Mouse (Mus musculus) midbrain, embryonic 14.5 days (tissue): Measurements from ENCODE around the gene Mypop. TPM values are rescaled to one million over a fixed set of nuclear protein-coding genes. Genes with fewer than 3 reads are reported as not detected.
A peak's percentile ranks its signal among the peaks of the same experiment; 100 is the strongest.

Source experiments
- ATAC-seq: fragments of 200-750 bp; cut with Nextera tagmentation; 2 replicates; pipeline ENCODE4 v1.8.0; 2017; ENCODE audit warnings: moderate number of reproducible peaks, moderate library complexity; ENCODE audit not compliant: low FRiP score, low TSS enrichment
- DNase-seq: peaks from one replicate; pipeline ENCODE4 v3.0.0-alpha.2; 2015
- H3K27ac ChIP-seq: fragments of 300-500 bp; sonication (generic); replicated peaks from 2 replicates; pipeline ENCODE4 v1.5.1; 2014; ENCODE audit warnings: mild to moderate bottlenecking, low read depth, low read length, moderate library complexity
- H3K27me3 ChIP-seq: fragments of 300-500 bp; sonication (generic); 2 replicates; pipeline ENCODE4 v1.6.1; 2014; ENCODE audit warnings: low read length, control low read depth, mixed read lengths; ENCODE audit not compliant: control insufficient read depth, insufficient read depth
- H3K36me3 ChIP-seq: fragments of 300-500 bp; sonication (generic); 2 replicates; pipeline ENCODE4 v1.6.1; 2014; ENCODE audit warnings: low read length, control low read depth; ENCODE audit not compliant: control insufficient read depth, insufficient read depth
- H3K4me1 ChIP-seq: fragments of 300-500 bp; sonication (generic); 2 replicates; pipeline ENCODE4 v1.6.1; 2014; ENCODE audit warnings: mild to moderate bottlenecking, antibody characterized with exemption, low read length, control low read depth; ENCODE audit not compliant: control insufficient read depth, insufficient read depth
- H3K4me2 ChIP-seq: fragments of 300-500 bp; sonication (generic); 2 replicates; pipeline ENCODE4 v1.6.1; 2014; ENCODE audit warnings: mild to moderate bottlenecking, low read length, moderate library complexity
- H3K4me3 ChIP-seq: fragments of 300-500 bp; sonication (generic); replicated peaks from 2 replicates; pipeline ENCODE4 v1.5.1; 2014; ENCODE audit warnings: low read depth, low read length
- H3K9ac ChIP-seq: fragments of 300-500 bp; sonication (generic); replicated peaks from 2 replicates; pipeline ENCODE4 v1.6.1; 2014; ENCODE audit warnings: mild to moderate bottlenecking, low read length, moderate library complexity
- H3K9me3 ChIP-seq: fragments of 300-500 bp; sonication (generic); 2 replicates; pipeline ENCODE4 v1.6.1; 2016; ENCODE audit warnings: low read length, control low read depth, mixed read lengths; ENCODE audit not compliant: control insufficient read depth
- WGBS: fragments of 180-500 bp; shearing (Covaris S2); extraction: QIAGEN DNeasy Blood & Tissue Kit; methylation state at CpG from one replicate; pipeline ENCODE4 v1.1.7; 2014; 5-methylcytosine and 5-hydroxymethylcytosine counted together
- polyA plus RNA-seq: library from polyadenylated mRNA; unstranded; fragments of >200 nt; fragmentation: Nextera tagmentation; extraction: Ambion mirVana; gene quantifications from 2 replicates; pipeline ENCODE4 v1.2.1, GENCODE M21; 2014

Gene Mypop
- polyA plus RNA-seq, 1 experiment from 2014 or later = 4.2 TPM

- no peak overlapping the region for H3K27ac ChIP-seq
- H3K9ac ChIP-seq = peak overlapping the region; percentile 69; the same call in 1 of the 2 replicates
- DNase-seq = no peak
- 90% methylated on average over 5 of the region's 5 CpGs for WGBS
- no peak for ATAC-seq
- H3K36me3 ChIP-seq = no peaks in the 10 kb centered on the region
- peaks cover 32% of the 10 kb centered on the region for H3K4me1 ChIP-seq
- peaks cover 11% of the 10 kb centered on the region; the same call in 1 of the 2 replicates for H3K27me3 ChIP-seq
- H3K4me3 ChIP-seq = peak overlapping the region; percentile 59
- peak overlapping the region; percentile 83 for H3K4me2 ChIP-seq
- H3K9me3 ChIP-seq = no peaks in the 10 kb centered on the region
Observed at GRCm38 (mm10) chr7:18993036-18993435, 2.0 kb downstream of the Mypop start.

GRCm38 (mm10) chr7:18998835-18999234 is 7.8 kb downstream of the Mypop start:
- H3K9ac ChIP-seq = no peak overlapping the region
- 27% methylated on average over 9 of the region's 9 CpGs for WGBS

GRCm38 (mm10) chr7:19000421-19000820 is 9.4 kb downstream of the Mypop start:
- Histone ChIP-seq H3K4me2 (peak overlapping the region; percentile 41), H3K27ac (no peak overlapping the region), H3K36me3 (peaks cover 9% of the 10 kb centered on the region), H3K4me3 (peak overlapping the region; percentile 25), H3K9ac (peak overlapping the region; percentile 36; the same call in 1 of the 2 replicates), H3K27me3 (no peaks in the 10 kb centered on the region), H3K4me1 (peaks cover 14% of the 10 kb centered on the region), H3K9me3 (no peaks in the 10 kb centered on the region)
- ATAC-seq (no peak), DNase-seq (no peak)
- WGBS = 57% methylated on average over 10 of the region's 10 CpGs

More at GRCm38 (mm10) chr7:18998835-18999234, 7.8 kb downstream of the Mypop start:
- Histone ChIP-seq H3K36me3 (0 out of 2 replicates have a peak, but pooled peaks cover 3% of the 10 kb centered on the region), H3K27me3 (no peaks in the 10 kb centered on the region), H3K4me3 (no peak overlapping the region), H3K4me1 (peaks cover 14% of the 10 kb centered on the region), H3K27ac (no peak overlapping the region), H3K9me3 (no peaks in the 10 kb centered on the region), H3K4me2 (no peak overlapping the region)
- peak; percentile 45 for DNase-seq
- no peak for ATAC-seq

GRCm38 (mm10) chr7:19001066-19001806 is 10.2 kb downstream of the Mypop start:
- H3K27ac ChIP-seq = no peak overlapping the region
- peak overlapping the region; percentile 41 for H3K4me2 ChIP-seq
- DNase-seq (peak; percentile 49), ATAC-seq (no peak)
- peaks cover 17% of the 10 kb centered on the region for H3K36me3 ChIP-seq
- no peaks in the 10 kb centered on the region for H3K27me3 ChIP-seq
- H3K4me3 ChIP-seq = peak overlapping the region; percentile 25
- peak overlapping the region; percentile 36; the same call in 1 of the 2 replicates for H3K9ac ChIP-seq
- no peaks in the 10 kb centered on the region for H3K9me3 ChIP-seq
- H3K4me1 ChIP-seq = peaks cover 23% of the 10 kb centered on the region
- 37% methylated on average over 18 of the region's 18 CpGs for WGBS

GRCm38 (mm10) chr7:19001807-19002085 is 10.7 kb downstream of the Mypop start:
- Histone ChIP-seq H3K4me2 (no peak overlapping the region), H3K4me1 (peaks cover 27% of the 10 kb centered on the region), H3K4me3 (no peak overlapping the region), H3K9me3 (no peaks in the 10 kb centered on the region), H3K27ac (no peak overlapping the region), H3K27me3 (no peaks in the 10 kb centered on the region), H3K36me3 (peaks cover 20% of the 10 kb centered on the region), H3K9ac (no peak overlapping the region)
- ATAC-seq (no peak), DNase-seq (no peak)
- 82% methylated on average over 3 of the region's 3 CpGs for WGBS

GRCm38 (mm10) chr7:19002115-19002514 is 11.1 kb downstream of the Mypop start:
- 0 out of 2 replicates have a peak overlapping the region, but pooled peaks have one; percentile 15 for H3K27ac ChIP-seq
- DNase-seq (no peak), ATAC-seq (no peak)

GRCm38 (mm10) chr7:19002848-19003498 is 11.9 kb downstream of the Mypop start:
- no peaks in the 10 kb centered on the region for H3K9me3 ChIP-seq
- H3K4me1 ChIP-seq = peaks cover 29% of the 10 kb centered on the region
- H3K4me3 ChIP-seq = peak overlapping the region; percentile 35
- no peaks in the 10 kb centered on the region for H3K27me3 ChIP-seq
- peaks cover 32% of the 10 kb centered on the region for H3K36me3 ChIP-seq
- ATAC-seq (peak; percentile 62), DNase-seq (peak; percentile 95)
- peak overlapping the region; percentile 50 for H3K9ac ChIP-seq
- H3K27ac ChIP-seq = peak overlapping the region; percentile 15; the same call in 1 of the 2 replicates
- 2% methylated on average over 17 of the region's 17 CpGs for WGBS
- H3K4me2 ChIP-seq = peak overlapping the region; percentile 58

More at GRCm38 (mm10) chr7:19002115-19002514, 11.1 kb downstream of the Mypop start:
- 56% methylated on average over 4 of the region's 4 CpGs for WGBS
- Histone ChIP-seq H3K9me3 (no peaks in the 10 kb centered on the region), H3K36me3 (peaks cover 24% of the 10 kb centered on the region), H3K9ac (peak overlapping the region; percentile 50; the same call in 1 of the 2 replicates), H3K4me2 (peak overlapping the region; percentile 58), H3K4me1 (peaks cover 29% of the 10 kb centered on the region), H3K27me3 (no peaks in the 10 kb centered on the region), H3K4me3 (peak overlapping the region; percentile 35; the same call in 1 of the 2 replicates)

GRCm38 (mm10) chr7:19003902-19004630 is 13.0 kb downstream of the Mypop start, which contains the start of gene Irf2bp1:
TSS of gene Irf2bp1 (plus strand) at chr7:19004044.
- Histone ChIP-seq H3K27ac (peak within 1 kb of the TSS; percentile 89), H3K4me1 (peaks cover 29% of the 10 kb centered on the region), H3K4me3 (peak within 1 kb of the TSS; percentile 90), H3K9ac (peak within 1 kb of the TSS; percentile 89), H3K27me3 (no peaks in the 10 kb centered on the region), H3K36me3 (peaks cover 32% of the 10 kb centered on the region), H3K9me3 (no peaks in the 10 kb centered on the region), H3K4me2 (peak within 1 kb of the TSS; percentile 100)
- ATAC-seq (peak; percentile 73), DNase-seq (peak; percentile 98)
- WGBS = under 1% methylated on average over 82 of the region's 90 CpGs
